Mouse (Mus musculus) cerebellum, adult 8-10 months (tissue): ENCODE measurements around the gene Gm42791.

Source experiments
- DNase-seq: peaks from one replicate; pipeline ENCODE4 v3.0.0; 2022

Gm42791 gene

DNA sequence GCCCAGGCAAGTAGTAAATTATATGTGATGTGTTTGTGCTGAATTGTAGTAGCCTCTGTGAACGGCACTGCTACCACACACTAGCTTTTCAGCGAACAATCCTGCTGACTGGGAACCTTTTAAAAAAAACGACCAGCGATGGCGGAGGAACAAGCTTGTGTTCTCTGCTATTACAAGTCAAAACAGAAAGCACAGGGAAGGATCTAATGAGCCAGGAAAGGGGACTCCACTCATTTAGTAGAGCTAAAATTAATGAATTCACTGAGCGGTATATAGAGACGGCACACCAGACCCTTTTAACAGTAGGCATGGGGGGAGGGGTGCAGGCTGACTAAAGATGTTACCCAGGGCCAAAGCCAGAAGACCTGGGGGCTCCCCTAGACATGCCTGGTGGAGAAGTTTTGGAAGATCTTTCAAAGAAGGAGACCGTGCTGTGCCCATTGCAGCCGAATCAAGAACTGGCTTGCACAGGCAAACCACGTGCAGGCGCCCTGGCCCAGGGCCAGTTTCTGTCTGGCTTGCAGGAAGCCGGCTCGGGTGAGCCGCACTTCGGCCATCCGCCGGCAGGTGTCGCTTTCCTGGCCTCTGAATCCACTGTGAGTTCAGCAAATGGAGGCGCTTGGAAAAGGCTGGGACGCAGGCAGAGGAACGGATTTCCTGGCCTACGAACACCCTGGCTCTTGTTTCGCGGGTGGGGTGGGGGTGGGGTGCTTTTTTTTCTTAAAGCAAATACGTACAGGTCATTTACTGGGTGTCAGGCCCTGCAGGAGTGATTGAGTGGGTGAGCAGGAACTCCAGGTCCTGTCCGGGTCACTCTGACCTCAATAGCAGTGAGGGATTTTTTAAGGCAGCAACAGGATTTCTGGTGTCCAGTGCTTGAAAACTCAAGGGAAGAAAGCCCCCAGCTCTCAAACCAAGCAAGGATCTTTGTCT is 11.7 kb upstream of the Gm42791 start:
- DNase-seq, result peak; percentile 100

DNA sequence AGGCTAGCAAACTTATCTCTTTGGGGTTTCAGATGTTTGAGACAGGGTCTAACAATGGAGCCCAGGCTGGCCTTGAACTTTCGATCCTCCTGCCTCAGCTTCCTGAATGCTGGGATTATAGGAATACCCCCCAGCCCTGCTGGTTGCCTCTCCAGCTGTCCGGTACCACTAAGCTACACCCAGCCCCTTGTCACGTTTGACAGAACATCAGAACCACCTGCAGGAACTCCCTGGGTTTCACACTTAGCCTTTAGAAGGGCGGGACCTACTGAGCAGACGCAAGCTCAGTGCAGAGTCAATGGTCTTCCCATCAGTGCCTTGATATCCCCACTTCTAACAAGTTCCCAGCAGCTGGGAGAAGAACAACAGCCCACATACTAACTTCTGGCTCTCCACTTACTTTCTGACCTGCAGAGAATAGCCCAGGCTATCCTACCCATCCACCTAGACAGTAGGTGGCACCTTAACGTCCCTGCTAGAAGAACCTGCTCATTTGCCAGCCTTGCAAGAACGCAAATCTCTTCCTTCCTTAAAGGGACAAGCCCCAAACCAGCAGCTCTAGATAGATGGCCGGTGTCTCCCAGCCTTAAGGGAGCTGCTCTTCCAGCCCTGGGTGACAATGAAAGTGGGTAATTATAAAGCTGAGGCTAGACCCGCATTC is 10.9 kb upstream of the Gm42791 start:
- DNase-seq, result no peak

DNA sequence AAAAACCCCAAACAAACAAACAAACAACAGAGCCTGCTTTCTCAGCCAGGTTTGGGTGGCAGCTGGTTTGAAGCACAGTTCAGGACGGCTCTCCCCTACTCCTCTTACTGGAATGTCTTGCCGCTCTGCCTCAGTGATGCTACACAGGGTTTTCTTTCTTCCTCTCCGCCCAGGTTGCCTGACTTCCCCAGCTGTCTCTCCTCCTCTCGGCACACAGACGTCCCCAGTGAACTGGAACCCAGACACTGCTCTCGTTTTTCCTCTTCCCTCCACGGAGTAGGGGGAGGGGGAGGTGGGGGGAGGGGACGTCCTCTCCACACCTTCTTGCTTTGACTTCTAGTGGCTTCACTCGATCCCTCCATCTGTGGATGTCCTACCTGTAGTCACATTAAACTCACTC is 10.1 kb upstream of the Gm42791 start:
- DNase-seq, result no peak

DNA sequence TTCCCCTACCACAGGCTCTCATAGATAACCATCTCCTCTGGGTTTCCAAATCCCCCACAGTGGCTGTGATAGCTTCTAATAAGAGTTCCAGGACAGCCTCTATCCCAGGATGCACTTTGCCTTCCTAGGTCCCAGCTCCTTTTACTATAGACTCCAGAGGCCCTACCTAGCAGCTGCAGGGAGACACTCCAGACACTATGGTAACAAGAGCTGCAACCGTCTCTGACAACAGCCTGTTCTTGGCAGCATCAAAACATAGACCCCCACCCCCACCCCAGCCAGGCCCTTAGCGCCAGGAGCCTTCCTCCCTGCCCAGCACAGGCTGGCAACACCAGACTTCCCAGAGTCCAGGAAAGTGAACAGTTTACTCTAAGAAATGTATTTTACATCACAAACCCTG is 8.2 kb upstream of the Gm42791 start:
- no peak for DNase-seq

DNA sequence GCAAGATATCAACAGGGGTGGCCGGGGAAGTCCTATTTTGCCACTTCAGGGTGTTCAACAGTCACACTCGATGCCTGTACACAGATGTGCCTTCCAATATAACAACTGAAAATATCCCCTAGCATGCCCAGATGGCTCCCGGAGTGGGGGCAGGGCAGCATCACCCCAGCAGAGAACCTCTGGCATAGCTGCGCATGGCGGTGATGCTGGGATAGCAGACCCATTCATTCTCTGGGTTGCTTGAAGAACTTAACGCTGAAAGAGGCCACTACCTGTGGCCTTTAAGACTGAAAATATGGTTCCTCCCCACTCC is 7.8 kb upstream of the Gm42791 start:
- DNase-seq, result no peak

DNA sequence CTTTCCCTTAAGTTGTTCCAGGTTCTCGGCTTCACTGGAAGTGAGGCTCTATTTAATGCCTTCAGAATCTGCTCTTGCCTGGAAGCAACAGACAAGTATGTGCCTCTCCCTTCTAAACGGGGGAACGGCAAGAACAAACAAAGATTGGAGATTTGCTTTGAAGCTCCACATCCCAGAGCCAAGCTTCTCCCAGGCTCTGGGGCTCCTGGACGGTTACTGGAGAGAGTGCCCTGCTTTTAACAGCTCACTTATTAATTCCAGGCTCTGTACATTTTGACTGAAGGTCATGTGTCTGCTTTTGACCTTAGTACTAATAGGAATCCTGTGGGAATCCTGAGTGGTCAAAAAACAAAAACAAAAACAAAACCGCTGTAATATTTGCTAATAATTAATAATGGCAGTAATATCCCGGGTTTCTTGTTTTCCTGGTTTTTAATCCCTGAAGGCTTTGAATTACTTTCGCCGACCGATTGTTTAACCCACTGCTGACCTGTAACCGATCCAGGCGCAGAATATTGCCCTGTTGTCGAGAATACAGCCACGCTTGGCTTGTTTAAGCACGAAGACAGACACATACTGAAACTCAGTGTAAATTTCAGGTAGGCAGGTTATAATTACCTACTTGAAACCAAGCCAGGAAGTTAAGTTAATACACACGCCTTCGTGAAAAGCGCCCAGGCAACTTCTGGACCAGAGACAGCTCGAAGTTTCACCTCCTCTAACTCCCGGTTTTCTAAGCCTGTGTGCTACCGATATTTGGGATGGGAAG is 7.3 kb upstream of the Gm42791 start:
- DNase-seq, result no peak

DNA sequence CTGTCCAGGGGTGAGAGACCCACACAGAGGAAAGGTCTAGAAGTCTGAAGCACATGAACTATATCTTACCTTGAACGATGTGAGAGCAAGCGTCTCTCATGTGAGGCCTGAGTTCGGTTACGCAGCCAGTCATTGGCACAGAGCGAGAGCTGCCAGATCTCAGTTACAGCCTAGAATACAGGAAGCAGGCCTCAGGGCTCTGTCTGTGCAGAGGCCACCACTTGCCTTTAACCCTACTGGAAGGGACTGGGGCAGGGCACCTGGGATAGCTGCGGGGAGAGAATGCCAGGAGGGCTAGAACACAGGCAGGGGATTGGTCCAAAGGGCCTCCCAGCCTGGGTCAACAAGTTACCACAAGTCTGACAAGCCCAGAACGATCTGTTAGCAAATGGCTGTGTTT is 4.9 kb upstream of the Gm42791 start:
- no peak for DNase-seq

DNA sequence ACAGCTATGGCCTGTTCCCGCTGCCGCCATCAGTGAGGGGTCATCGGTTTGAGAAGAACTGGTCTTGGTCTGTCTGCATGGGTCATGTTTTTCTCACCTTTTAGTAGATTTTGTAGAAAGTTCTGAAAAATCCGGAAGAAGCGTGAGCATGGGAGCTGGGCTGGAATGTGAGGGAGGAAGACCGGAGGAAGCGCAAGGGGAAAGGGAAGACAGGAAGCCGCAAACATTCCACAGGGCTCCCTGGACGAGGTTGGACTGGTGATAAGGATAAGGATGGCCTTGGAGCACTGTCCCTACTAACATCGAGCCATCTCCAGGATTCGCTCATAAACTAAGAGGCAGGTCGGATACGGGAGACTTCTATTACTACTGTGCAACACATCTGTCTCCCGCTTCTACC is 3.6 kb upstream of the Gm42791 start:
- no peak for DNase-seq

DNA sequence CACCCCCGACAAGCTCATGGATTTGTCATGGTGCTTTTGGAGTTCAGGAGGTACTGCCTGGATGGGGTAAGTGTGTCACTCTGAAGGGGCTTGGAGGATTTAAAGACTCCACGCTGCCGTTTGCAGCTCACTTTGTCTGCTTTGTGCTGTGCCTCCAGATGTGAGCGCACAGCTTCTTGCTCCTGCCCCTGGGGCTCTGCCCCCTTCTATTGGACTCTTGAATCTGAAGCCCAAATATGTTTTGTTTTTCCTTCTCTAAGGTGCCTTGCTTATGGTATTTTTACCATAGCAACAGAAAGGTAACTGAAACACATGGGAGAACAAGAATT is 1.7 kb upstream of the Gm42791 start:
- no peak for DNase-seq

DNA sequence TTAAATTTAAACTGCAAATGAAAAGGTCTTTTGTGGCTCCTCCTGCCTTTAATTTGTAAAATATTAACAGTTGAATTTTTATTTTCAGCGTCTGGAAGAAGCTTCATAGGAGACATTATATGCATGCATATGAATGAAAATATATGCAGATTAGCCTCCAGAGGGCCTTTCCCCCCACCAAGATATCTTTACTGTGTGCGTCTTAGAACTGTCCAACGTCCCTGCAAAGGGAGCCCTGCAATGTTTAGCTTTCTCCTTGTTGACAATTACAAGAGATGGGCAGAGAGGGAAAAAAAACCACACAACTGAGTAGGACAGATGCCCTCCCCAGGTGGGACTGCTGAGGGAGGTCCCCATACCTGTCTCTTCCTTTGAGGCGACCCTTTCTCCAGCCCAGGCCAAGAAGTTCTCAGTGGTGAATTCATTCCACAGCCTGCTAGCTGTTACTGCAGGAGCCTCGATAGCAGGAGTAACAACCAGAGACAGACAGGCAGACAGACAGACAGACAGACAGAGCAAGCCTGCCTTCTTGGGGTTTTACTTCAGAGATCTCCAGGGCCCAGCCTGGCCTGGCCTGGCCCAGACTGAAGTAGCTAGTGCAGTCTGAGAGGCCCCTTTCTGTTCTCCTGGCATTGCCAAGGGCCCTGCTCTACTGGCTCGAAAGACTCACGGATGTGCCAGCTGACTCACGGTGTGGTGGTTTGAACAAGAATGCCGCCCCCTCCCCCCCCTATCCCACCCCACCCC is 1.2 kb upstream of the Gm42791 start:
- no peak for DNase-seq

DNA sequence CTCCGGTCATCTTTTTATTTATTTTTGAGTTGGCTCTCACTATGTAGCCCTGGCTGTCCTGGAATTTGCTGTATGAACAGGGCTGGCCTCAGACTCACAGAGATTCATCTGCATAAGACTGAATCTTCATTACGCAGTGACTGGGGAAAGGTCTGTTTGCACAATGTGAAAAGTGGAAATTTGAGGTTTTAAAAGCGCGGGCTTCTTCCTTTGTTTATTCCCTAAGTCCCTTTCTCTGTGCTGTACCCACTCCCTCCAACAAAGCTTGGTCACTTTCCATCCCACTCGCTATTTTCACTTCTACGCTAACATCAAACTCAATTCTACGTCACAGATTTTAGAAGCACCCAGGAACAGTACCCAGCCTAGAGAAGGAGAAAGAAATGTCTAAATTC is 639 bp downstream of the Gm42791 start:
- no peak for DNase-seq

DNA sequence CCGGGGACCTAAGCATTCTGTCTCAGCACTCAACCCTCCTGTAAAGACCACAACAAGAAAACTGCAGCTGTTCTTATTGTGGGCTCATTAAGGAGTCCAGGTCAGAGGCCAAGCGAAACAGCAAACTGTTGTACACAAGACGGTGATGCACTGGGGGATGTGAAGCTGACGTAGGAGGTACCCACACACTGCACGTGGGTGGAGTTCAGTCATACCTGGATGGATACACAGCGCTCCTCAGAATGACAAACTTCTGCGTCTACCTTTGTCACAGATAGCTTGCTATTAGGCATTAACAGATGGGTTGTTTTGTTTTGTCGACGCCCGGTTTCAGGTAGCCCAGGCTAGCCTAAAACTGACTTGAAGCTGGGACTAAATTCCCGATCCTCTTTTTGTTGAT is 2.3 kb downstream of the Gm42791 start:
- DNase-seq, result no peak

DNA sequence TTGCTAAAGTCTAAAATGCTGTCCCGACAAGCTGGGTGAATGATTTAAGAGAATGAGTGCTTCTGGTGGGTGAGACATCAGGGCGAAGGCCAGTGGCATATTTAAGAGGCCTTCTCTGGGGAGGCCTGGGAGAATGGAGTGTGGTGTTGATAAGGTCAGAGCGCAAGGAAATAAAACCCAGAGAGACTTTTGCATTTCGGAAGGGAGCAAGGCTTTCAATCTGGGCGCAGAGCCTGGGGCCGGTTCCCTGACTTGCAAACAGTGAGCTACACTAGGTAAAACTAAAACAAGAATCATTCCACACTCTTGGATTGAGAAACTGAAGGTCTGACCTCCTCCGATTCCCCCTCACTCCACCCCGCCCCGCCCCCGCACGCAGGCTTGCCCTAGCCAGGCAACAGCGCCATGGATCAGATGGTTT is 4.0 kb downstream of the Gm42791 start:
- DNase-seq, result no peak

DNA sequence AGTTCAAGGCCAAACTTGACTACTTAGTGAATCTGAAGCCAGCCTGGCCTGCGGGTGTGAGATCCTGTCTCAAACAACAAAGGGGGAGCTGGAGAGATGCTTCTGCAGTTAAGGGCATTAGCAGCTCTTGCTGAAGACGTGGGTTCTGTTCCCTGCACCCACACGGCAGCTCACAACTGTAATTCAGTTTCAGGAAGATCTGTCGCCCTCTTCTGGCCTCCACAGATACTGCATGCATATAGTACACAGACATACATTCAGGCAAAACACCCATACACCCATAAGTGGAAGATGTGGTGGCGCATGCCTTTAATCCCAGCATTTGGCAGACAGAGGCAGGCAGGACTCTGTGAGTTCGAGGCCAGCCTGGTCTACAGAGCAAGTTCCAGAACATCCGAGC is 5.5 kb downstream of the Gm42791 start:
- DNase-seq, result no peak

DNA sequence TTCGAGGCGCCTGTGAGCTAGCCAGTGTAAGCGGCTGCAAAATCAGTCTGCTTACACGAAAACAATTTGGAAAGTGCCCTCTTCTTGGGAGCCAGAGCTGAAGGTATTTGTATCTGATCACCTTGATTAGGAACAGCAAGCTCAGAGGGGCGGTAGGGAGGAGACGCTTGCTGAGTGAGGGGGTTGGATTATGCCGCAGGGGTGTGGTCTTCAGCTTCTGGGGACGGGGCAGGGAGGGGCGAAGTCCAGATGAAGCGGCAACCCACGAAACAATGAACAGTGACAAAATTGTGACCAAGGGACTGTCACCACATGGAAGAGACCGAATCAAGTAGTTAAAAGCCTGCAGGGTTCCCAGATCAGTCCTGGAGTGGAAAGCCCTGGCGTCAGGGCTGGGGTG is 10.0 kb downstream of the Gm42791 start:
- DNase-seq, result no peak

DNA sequence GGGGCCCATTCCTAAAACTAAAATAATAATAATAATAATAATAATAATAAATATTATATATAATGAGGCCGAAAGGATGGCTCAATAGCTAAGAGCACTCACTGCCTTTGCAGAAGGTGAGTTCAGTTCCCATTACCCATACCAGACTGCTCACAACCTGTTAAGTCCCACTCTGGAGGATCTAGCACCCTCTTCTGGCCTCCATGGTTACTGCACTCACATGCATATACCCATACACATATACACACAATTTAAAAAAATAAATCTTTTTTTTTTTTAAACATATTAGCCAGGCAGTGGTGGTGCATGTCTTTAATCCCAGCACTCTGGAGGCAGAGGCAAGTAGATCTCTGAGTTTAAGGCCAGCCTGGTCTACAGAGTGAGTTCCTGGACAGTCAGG is 11.3 kb downstream of the Gm42791 start:
- no peak for DNase-seq

DNA sequence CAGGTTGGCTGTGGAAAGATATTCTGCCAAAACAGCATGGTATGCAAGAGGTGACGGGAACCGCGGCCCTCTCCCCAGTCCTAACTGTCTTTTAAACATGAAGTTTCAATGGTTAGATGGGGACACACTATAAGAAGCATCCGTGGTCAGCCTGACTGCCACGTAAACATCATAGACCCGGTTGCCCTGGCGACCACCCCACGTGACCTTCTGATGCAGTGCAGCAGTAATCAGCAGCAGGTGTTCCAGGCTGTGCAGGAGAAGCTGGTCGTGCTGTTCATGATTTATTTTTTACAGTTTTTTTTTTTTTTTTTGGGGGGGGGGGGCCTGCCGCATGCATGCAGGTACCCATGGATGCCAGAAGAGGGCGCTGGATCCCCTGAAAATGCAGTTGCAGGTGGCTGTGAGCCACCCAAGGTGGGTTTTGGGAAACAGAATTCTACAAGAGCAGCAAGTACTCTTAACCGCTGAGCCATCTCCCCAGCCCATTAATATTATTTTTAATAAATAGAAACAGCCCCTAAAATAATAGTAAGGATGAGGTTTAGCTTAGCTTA is 11.8 kb downstream of the Gm42791 start:
- no peak for DNase-seq

DNA sequence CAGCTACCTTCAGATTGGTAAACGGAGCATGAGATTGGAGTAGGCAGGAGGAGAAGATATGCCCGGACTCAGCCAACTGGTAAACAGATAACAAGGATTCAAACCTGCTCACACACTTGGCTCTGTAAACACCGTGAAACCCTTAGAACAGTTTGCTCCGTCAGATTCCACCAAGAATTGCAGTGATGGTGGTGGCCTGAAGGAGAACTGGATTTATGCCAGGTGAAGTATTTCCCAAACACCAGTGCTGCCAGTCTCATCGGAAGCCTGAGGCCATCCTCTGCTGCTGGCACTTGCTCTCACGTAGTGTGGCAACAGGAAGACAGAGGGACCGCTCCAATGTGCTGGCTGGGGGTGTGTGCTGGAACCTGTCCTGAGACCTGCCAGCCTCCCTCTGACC is 12.6 kb downstream of the Gm42791 start:
- DNase-seq, result no peak

DNA sequence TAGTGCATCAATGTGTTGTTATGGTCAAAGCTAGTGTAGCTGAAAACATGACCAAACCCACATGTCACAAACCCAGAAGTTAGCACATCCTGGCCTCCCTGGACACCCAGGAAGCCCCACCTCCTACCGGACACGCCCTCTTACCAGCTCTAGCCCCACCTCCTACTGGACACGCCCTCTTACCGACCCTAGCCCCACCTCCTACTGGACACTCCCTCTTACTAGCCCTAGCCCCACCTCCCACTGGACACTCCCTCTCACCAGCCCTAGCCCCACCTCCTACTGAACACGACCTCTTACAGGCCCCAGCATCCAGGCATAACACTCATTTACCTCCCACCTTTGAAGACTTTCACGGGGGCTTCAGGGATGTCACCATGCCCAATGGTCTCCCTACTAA is 14.3 kb downstream of the Gm42791 start:
- DNase-seq, result no peak

DNA sequence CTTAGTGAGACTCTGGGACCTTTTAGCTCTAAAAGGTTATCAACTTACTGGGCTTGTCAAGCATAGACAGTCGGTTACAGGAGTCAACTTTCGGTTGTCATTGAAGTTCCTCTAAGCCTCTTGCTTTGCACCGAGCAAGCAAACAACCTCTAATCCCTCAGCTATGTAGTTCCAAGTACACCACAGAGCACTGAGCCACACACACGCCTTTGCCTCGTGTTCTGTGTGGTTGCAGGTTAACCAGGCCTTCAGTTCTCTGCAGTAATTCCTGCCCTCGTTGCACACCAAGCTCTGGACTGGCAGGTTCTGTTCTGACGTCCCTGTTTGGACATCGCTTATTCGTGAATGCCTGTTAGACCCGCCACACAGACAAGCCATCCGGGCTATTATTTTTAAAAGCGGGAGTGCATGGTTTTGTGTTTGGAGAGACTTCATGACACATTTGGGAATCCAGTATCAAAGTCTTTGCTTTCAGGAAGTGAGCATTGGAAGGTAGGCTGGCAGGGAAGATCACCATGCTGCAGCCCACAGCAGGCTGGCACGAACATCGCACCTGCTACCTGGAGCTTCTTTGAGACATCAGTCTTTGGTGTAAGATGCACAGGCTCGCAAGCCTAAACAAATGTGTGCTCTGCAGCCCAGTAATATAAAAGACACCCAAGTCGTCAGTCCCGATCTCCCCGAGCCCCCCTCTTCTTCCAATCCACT is 16.3 kb downstream of the Gm42791 start:
- no peak for DNase-seq

DNA sequence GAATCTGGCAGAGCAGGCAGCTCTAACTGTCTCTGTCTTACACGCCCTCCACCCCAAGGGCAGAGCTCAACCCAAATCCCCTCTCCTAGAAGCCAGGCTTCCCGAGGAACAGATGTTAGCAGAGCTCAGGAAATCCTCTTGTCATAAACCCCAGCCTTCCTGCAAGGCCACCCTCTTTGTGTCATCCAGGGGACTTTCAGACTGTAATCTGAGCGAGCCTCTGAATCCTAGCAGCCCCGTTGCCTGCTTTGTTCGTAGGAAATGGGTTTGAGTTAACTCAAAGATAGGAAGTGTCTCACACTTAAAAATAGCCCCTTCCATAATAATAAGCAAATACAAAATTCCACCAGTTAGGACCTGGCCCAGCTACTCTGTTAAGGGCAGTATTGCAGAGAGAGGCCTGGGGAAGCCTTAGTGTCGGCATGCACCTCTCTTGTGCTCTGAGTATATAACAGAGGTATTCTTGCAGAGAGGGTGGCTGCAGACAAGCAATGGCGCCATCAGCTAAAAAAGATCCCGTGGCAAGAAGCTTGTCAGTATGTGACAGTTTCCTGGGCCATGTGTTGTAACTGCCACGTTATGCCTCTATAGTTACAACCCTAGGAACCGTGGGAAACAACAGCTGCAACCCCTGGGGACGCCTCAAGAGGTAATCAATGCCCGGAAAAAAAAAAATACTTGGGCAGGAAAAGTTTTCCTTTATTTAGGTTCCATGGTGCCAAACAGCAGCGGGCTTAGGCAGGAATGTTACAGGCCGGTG is 17.1 kb downstream of the Gm42791 start:
- no peak for DNase-seq

DNA sequence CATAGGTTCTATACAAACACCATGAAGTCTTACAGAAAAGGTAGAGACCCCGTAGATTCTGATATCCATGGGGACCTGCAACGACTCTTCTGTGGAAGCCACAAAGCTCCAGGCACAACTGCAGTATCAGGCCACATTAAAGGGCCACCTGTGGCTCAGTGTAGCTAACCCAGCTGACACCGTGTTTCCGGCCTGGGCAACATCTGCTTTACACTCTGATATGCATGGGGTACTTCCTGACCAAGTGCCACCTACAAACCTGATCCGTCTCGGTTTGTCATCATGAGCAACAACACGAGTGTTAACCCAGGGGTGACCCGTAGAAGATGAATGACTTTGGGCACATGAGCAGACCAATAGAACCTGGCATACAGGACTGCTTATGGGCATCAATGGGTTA is 18.1 kb downstream of the Gm42791 start:
- no peak for DNase-seq
